Comparison of ENCODE assay signal across 42 mouse cellular contexts in genomic region chr2:37355571-37355970, GRCm38 (mm10). TPM values are rescaled to one million over a fixed set of nuclear protein-coding genes. Genes with fewer than 3 reads are reported as not detected.
"Had no signal": no experiment of that assay in that cellular context is flagged by ENCODE, and none has a peak within 500 bp of the region (broad histone marks: within the 10 kb centered on the region; RNA-seq: fewer than 3 reads in every experiment).

No protein-coding gene starts in this region.

- DNase-seq: gastrocnemius, postnatal 14 days; gastrocnemius, postnatal 36 days; heart, adult 18-20 months; heart, postnatal 10 days; kidney, adult 11 months; kidney, adult 2 months; kidney, adult 9 months; kidney, postnatal 14 days; kidney, postnatal 36 days; layer of hippocampus, adult 9-11 months; layer of hippocampus, postnatal 36 days; left cerebral cortex, postnatal 4 days; liver, embryonic 13.5 days had no signal

- H3K9ac ChIP-seq: heart, embryonic 12.5 days; hindbrain, embryonic 13.5 days; hindbrain, embryonic 15.5 days; kidney, embryonic 15.5 days; limb, embryonic 13.5 days; limb, embryonic 15.5 days; liver, embryonic 13.5 days had no signal

- ATAC-seq: hindbrain, postnatal 0 days; intestine, embryonic 16.5 days had no signal

- H3K9me3 ChIP-seq: heart, embryonic 10.5 days; hindbrain, embryonic 13.5 days; hindbrain, embryonic 15.5 days; kidney, embryonic 15.5 days; limb, embryonic 13.5 days; limb, embryonic 15.5 days; liver, embryonic 13.5 days had no signal

- H3K4me2 ChIP-seq: heart, embryonic 12.5 days; hindbrain, embryonic 13.5 days; hindbrain, embryonic 15.5 days; kidney, embryonic 15.5 days; limb, embryonic 13.5 days; limb, embryonic 15.5 days; liver, embryonic 13.5 days had no signal

- H3K27ac ChIP-seq: heart, embryonic 10.5 days; hindbrain, embryonic 13.5 days; hindbrain, embryonic 15.5 days; hindbrain, postnatal 0 days; kidney, embryonic 15.5 days; kidney, postnatal 0 days; limb, embryonic 13.5 days; limb, embryonic 15.5 days; liver, embryonic 13.5 days had no signal

- H3K27me3 ChIP-seq: heart, embryonic 12.5 days; hindbrain, embryonic 13.5 days; hindbrain, embryonic 15.5 days; kidney, embryonic 15.5 days; limb, embryonic 13.5 days; limb, embryonic 15.5 days; liver, embryonic 13.5 days had no signal

- H3K4me3 ChIP-seq: heart, embryonic 10.5 days; heart, embryonic 12.5 days; hindbrain, embryonic 13.5 days; hindbrain, embryonic 15.5 days; kidney, embryonic 15.5 days; limb, embryonic 13.5 days; limb, embryonic 15.5 days; liver, embryonic 13.5 days had no signal

RNA-seq across cellular contexts. Expression of gene Olfr368, which starts 29.3 kb away (rescaled TPM):
- total RNA-seq: gastrocnemius, adult 18-20 months; gastrocnemius, adult 8-10 months; gastrocnemius, postnatal 14 days; gastrocnemius, postnatal 36 days; heart, adult 18-20 months; heart, adult 8-10 months; heart, postnatal 10 days; heart, postnatal 25 days; hematopoietic stem cell, adult 5-6 weeks; hindbrain, postnatal 0 days; layer of hippocampus, adult 18-20 months; layer of hippocampus, adult 8-10 months; layer of hippocampus, postnatal 14 days; layer of hippocampus, postnatal 36 days; left cerebral cortex, adult 18-20 months; left cerebral cortex, adult 8-10 months; left cerebral cortex, postnatal 10 days; left cerebral cortex, postnatal 25 days; left cerebral cortex, postnatal 4 days had no signal
- polyA plus RNA-seq: gonadal fat pad, adult 2 months; heart, embryonic 10.5 days; heart, embryonic 12.5 days; heart, embryonic 14.5 days; heart, embryonic 16.5 days; hindbrain, embryonic 11.5 days; hindbrain, embryonic 13.5 days; hindbrain, embryonic 15.5 days; hindbrain, postnatal 0 days; intestine, embryonic 14.5 days; intestine, embryonic 16.5 days; kidney, adult 2 months; kidney, embryonic 15.5 days; kidney, postnatal 0 days; large intestine, adult 2 months; limb, embryonic 11.5 days; limb, embryonic 13.5 days; limb, embryonic 15.5 days; liver, embryonic 13.5 days had no signal
